Mouse (Mus musculus): ENCODE measurements around the gene Kazn. TPM values are rescaled to one million over a fixed set of nuclear protein-coding genes. Genes with fewer than 3 reads are reported as not detected.
A peak's percentile ranks its signal among the peaks of the same experiment; 100 is the strongest.

Kazn gene
- total and polyA plus RNA-seq, 2 experiments from 2014 or later, result 25.6 to 70.2 TPM

- no peak overlapping the region for H3K27ac ChIP-seq (ENCODE audit: low read depth, low read length)
- no peaks in the 10 kb centered on the region for H3K27me3 ChIP-seq (ENCODE audit: insufficient read depth, low read length)
- H3K9ac ChIP-seq (replicated peaks; ENCODE audit: low read length, poor library complexity, severe bottlenecking), result no peak overlapping the region
- 0 out of 2 replicates have a peak, but pooled peaks have one; percentile 36 for ATAC-seq (ENCODE audit: low FRiP score)
- H3K4me3 ChIP-seq (ENCODE audit: low read depth, low read length), result no peak overlapping the region
- DNase-seq (ENCODE audit: low spot score), result peak; percentile 84
- no peak overlapping the region for H3K4me2 ChIP-seq (ENCODE audit: low read depth, low read length, poor library complexity, severe bottlenecking)
- TF ChIP-seq CTCF (IDR thresholded peaks at IDR 0.05), result peak; percentile 96
- no peaks in the 10 kb centered on the region for H3K36me3 ChIP-seq (ENCODE audit: insufficient read depth, low read length)
- no peaks in the 10 kb centered on the region for H3K9me3 ChIP-seq (ENCODE audit: low read length)
- 1% methylated on average over 5 of the region's 5 CpGs for WGBS
- H3K4me1 ChIP-seq (ENCODE audit: insufficient read depth, low read length), result no peaks in the 10 kb centered on the region
Measured at GRCm38 (mm10) chr4:142248426-142248825, 9.2 kb upstream of the Kazn start.

GRCm38 (mm10) chr4:142246698-142247097 is 7.5 kb upstream of the Kazn start:
- Histone ChIP-seq H3K27ac (ENCODE audit: low read depth, low read length) (no peak overlapping the region), H3K27me3 (ENCODE audit: insufficient read depth, low read length) (no peaks in the 10 kb centered on the region), H3K9me3 (ENCODE audit: low read length) (no peaks in the 10 kb centered on the region), H3K9ac (replicated peaks; ENCODE audit: low read length, poor library complexity, severe bottlenecking) (no peak overlapping the region), H3K4me3 (ENCODE audit: low read depth, low read length) (no peak overlapping the region), H3K36me3 (ENCODE audit: insufficient read depth, low read length) (no peaks in the 10 kb centered on the region), H3K4me2 (ENCODE audit: low read depth, low read length, poor library complexity, severe bottlenecking) (no peak overlapping the region), H3K4me1 (ENCODE audit: insufficient read depth, low read length) (no peaks in the 10 kb centered on the region)
- TF ChIP-seq CTCF (IDR thresholded peaks at IDR 0.05), result no peak
- 11% methylated on average over 5 of the region's 5 CpGs for WGBS
- no peak for ATAC-seq (ENCODE audit: low FRiP score)
- DNase-seq (ENCODE audit: low spot score), result peak; percentile 41

GRCm38 (mm10) chr4:142244641-142245040 is 5.4 kb upstream of the Kazn start:
- no peak overlapping the region for H3K27ac ChIP-seq (ENCODE audit: low read depth, low read length)
- 93% methylated on average over 5 of the region's 5 CpGs for WGBS

GRCm38 (mm10) chr4:142242750-142243383 is 3.7 kb upstream of the Kazn start:
- no peak for TF ChIP-seq CTCF (IDR thresholded peaks at IDR 0.05)
- WGBS, result 84% methylated on average over 6 of the region's 6 CpGs
- ATAC-seq (ENCODE audit: low FRiP score) (no peak), DNase-seq (ENCODE audit: low spot score) (no peak)
- Histone ChIP-seq H3K27me3 (ENCODE audit: insufficient read depth, low read length) (no peaks in the 10 kb centered on the region), H3K4me3 (ENCODE audit: low read depth, low read length) (no peak overlapping the region), H3K4me1 (ENCODE audit: insufficient read depth, low read length) (peaks cover 8% of the 10 kb centered on the region; the same call in 1 of the 2 replicates), H3K27ac (ENCODE audit: low read depth, low read length) (no peak overlapping the region), H3K4me2 (ENCODE audit: low read depth, low read length, poor library complexity, severe bottlenecking) (no peak overlapping the region), H3K9me3 (ENCODE audit: low read length) (no peaks in the 10 kb centered on the region), H3K9ac (replicated peaks; ENCODE audit: low read length, poor library complexity, severe bottlenecking) (no peak overlapping the region), H3K36me3 (ENCODE audit: insufficient read depth, low read length) (no peaks in the 10 kb centered on the region)

More at GRCm38 (mm10) chr4:142244641-142245040, 5.4 kb upstream of the Kazn start:
- Histone ChIP-seq H3K36me3 (ENCODE audit: insufficient read depth, low read length) (no peaks in the 10 kb centered on the region), H3K4me1 (ENCODE audit: insufficient read depth, low read length) (no peaks in the 10 kb centered on the region), H3K9ac (replicated peaks; ENCODE audit: low read length, poor library complexity, severe bottlenecking) (no peak overlapping the region), H3K27me3 (ENCODE audit: insufficient read depth, low read length) (no peaks in the 10 kb centered on the region), H3K9me3 (ENCODE audit: low read length) (no peaks in the 10 kb centered on the region), H3K4me2 (ENCODE audit: low read depth, low read length, poor library complexity, severe bottlenecking) (no peak overlapping the region), H3K4me3 (ENCODE audit: low read depth, low read length) (no peak overlapping the region)
- TF ChIP-seq CTCF (IDR thresholded peaks at IDR 0.05), result no peak
- ATAC-seq (ENCODE audit: low FRiP score) (no peak), DNase-seq (ENCODE audit: low spot score) (no peak)

- Histone ChIP-seq H3K27me3 (ENCODE audit: insufficient read depth, low read length) (no peaks in the 10 kb centered on the region), H3K36me3 (ENCODE audit: insufficient read depth, low read length) (no peaks in the 10 kb centered on the region), H3K9ac (replicated peaks; ENCODE audit: low read length, poor library complexity, severe bottlenecking) (no peak overlapping the region), H3K4me3 (ENCODE audit: low read depth, low read length) (no peak overlapping the region), H3K4me1 (ENCODE audit: insufficient read depth, low read length) (peaks cover 8% of the 10 kb centered on the region; the same call in 1 of the 2 replicates), H3K27ac (ENCODE audit: low read depth, low read length) (no peak overlapping the region), H3K9me3 (ENCODE audit: low read length) (no peaks in the 10 kb centered on the region), H3K4me2 (ENCODE audit: low read depth, low read length, poor library complexity, severe bottlenecking) (no peak overlapping the region)
- ATAC-seq (ENCODE audit: low FRiP score), result no peak
- WGBS, result 88% methylated on average over 4 of the region's 4 CpGs
- no peak for TF ChIP-seq CTCF (IDR thresholded peaks at IDR 0.05)
- no peak for DNase-seq (ENCODE audit: low spot score)
Measured at GRCm38 (mm10) chr4:142242164-142242563, 3.0 kb upstream of the Kazn start.

GRCm38 (mm10) chr4:142240874-142241273 is 1.7 kb upstream of the Kazn start:
- 68% methylated on average over 5 of the region's 5 CpGs for WGBS
- ATAC-seq (ENCODE audit: low FRiP score) (no peak), DNase-seq (ENCODE audit: low spot score) (no peak)
- Histone ChIP-seq H3K36me3 (ENCODE audit: insufficient read depth, low read length) (no peaks in the 10 kb centered on the region), H3K27me3 (ENCODE audit: insufficient read depth, low read length) (no peaks in the 10 kb centered on the region), H3K4me3 (ENCODE audit: low read depth, low read length) (no peak overlapping the region), H3K4me2 (ENCODE audit: low read depth, low read length, poor library complexity, severe bottlenecking) (no peak overlapping the region), H3K9me3 (ENCODE audit: low read length) (no peaks in the 10 kb centered on the region), H3K4me1 (ENCODE audit: insufficient read depth, low read length) (peaks cover 8% of the 10 kb centered on the region; the same call in 1 of the 2 replicates), H3K27ac (ENCODE audit: low read depth, low read length) (no peak overlapping the region), H3K9ac (replicated peaks; ENCODE audit: low read length, poor library complexity, severe bottlenecking) (no peak overlapping the region)
- TF ChIP-seq CTCF (IDR thresholded peaks at IDR 0.05), result no peak

Data from midbrain, postnatal 0 days (tissue).